In genomic region chr4:107452266-107453015, GRCm38 (mm10) we compare ENCODE assay signal across 15 mouse cellular contexts. TPM values are rescaled to one million over a fixed set of nuclear protein-coding genes. Genes with fewer than 3 reads are reported as not detected.
DNase-seq lines count a peak whose midpoint lies in the region; TF ChIP-seq lines count a peak whose summit lies in the region.
"Had no signal": no experiment of that assay in that cellular context is flagged by ENCODE, and none has a peak within 500 bp of the region (broad histone marks: within the 10 kb centered on the region; RNA-seq: fewer than 3 reads in every experiment).

No protein-coding gene starts in this region.

- H3K4me1 ChIP-seq in kidney, adult 2 months (ENCODE audit: control insufficient read depth, insufficient read depth, low read length) = peaks cover 24% of the 10 kb centered on the region; the same call in 1 of the 2 replicates
- peaks cover 8% of the 10 kb centered on the region for H3K4me1 ChIP-seq in embryonic fibroblast, embryonic 13.5 days (ENCODE audit: control insufficient read depth, insufficient read depth, low read length)
- H3K4me1 ChIP-seq: intestine, embryonic 15.5 days had no signal

- no peaks in the 10 kb centered on the region for H3K36me3 ChIP-seq in kidney, adult 2 months (ENCODE audit: control insufficient read depth, insufficient read depth, low read length)
- H3K36me3 ChIP-seq: embryonic facial prominence, embryonic 15.5 days; G1E; intestine, embryonic 15.5 days; stomach, embryonic 15.5 days had no signal

- 56% methylated on average over 18 of the region's 18 CpGs for WGBS in kidney, adult 2 months

- no peak overlapping the region for H3K27ac ChIP-seq in kidney, adult 2 months (ENCODE audit: insufficient read depth, low read depth, low read length)
- peak overlapping the region; percentile 82 for H3K27ac ChIP-seq in embryonic fibroblast, embryonic 13.5 days (ENCODE audit: insufficient read depth, low read length)
- H3K27ac ChIP-seq: embryonic facial prominence, embryonic 15.5 days; intestine, embryonic 15.5 days; stomach, embryonic 15.5 days had no signal

- DNase-seq in kidney, adult 2 months = peak; percentile 35
- DNase-seq in kidney, postnatal 25 days = no peak
- DNase-seq in MN1 (ENCODE audit: low spot score) = peak; percentile 58
- DNase-seq in retina, embryonic 14.5 days (ENCODE audit: low spot score) = peak; percentile 65
- no peak for DNase-seq in B cell, adult 2 months
- no peak for DNase-seq in spleen, adult 18-20 months
- DNase-seq: cerebellum, postnatal 25 days; heart, adult 11 months; layer of hippocampus, postnatal 36 days; lung, adult 18-20 months had no signal

- H3K27me3 ChIP-seq in kidney, adult 2 months (replicated peaks; ENCODE audit: control insufficient read depth, insufficient read depth, low read length) = no peaks in the 10 kb centered on the region
- H3K27me3 ChIP-seq: intestine, embryonic 15.5 days had no signal

- no peak; the same call in 1 of the 2 replicates for TF ChIP-seq CTCF in kidney, adult 2 months (conservative IDR thresholded peaks at IDR 0.05; ENCODE audit: insufficient read depth, insufficient read length, low read depth, low read length)
- peak; percentile 58; the same call in 1 of the 2 replicates for TF ChIP-seq CTCF in embryonic fibroblast, embryonic 13.5 days (IDR thresholded peaks at IDR 0.05; ENCODE audit: borderline replicate concordance, insufficient read depth, low read length)

- no peak for TF ChIP-seq POLR2A in kidney, adult 2 months (IDR thresholded peaks at IDR 0.05; ENCODE audit: low read depth, low read length)
- no peak for TF ChIP-seq POLR2A in embryonic fibroblast, embryonic 13.5 days (IDR thresholded peaks at IDR 0.05; ENCODE audit: low read depth, low read length)

- no peak overlapping the region for H3K4me3 ChIP-seq in kidney, adult 2 months (ENCODE audit: insufficient read depth, low read depth, low read length)
- H3K4me3 ChIP-seq in embryonic fibroblast, embryonic 13.5 days (ENCODE audit: insufficient read depth, low read length) = no peak overlapping the region
- H3K4me3 ChIP-seq: embryonic facial prominence, embryonic 15.5 days; intestine, embryonic 15.5 days; stomach, embryonic 15.5 days had no signal

RNA-seq across cellular contexts. Expression of gene Glis1, which starts 18.1 kb away (rescaled TPM):
- 15.2 and 19.7 TPM in 2 replicates for polyA plus RNA-seq in kidney, adult 2 months (2012; rRNA removed)
- polyA plus RNA-seq in embryonic fibroblast, embryonic 13.5 days (2011; ENCODE audit: insufficient read length, low read depth, missing spikeins) = 4.9 TPM in 2 replicates

Comparison
In these comparisons a context has a peak if more than half of its experiments do, and no peak if none do; other contexts are left out.
1. DNase-seq: peak in kidney, adult 2 months (single experiment), MN1 (single experiment) and retina, embryonic 14.5 days (single experiment); none in kidney, postnatal 25 days (0 of 2), B cell, adult 2 months (0 of 2) and spleen, adult 18-20 months (0 of 2).